Mouse (Mus musculus) testis, adult 2 months (tissue): ENCODE results near the gene Cc2d2b.

Source experiments
- CTCF ChIP-seq: fragments of 200-500 bp; IDR thresholded peaks from 2 replicates; pipeline ENCODE4 v1.5.1; 2012; ENCODE audit warnings: low read depth, mild to moderate bottlenecking, inconsistent platforms, low read length, moderate library complexity; ENCODE audit not compliant: control insufficient read depth, insufficient read depth, insufficient replicate concordance
- POLR2A ChIP-seq: fragments of 200-500 bp; IDR thresholded peaks from 2 replicates; pipeline ENCODE4 v1.6.1; 2012; ENCODE audit warnings: low read depth, mild to moderate bottlenecking, inconsistent platforms, low read length, moderate library complexity; ENCODE audit not compliant: control insufficient read depth

DNA sequence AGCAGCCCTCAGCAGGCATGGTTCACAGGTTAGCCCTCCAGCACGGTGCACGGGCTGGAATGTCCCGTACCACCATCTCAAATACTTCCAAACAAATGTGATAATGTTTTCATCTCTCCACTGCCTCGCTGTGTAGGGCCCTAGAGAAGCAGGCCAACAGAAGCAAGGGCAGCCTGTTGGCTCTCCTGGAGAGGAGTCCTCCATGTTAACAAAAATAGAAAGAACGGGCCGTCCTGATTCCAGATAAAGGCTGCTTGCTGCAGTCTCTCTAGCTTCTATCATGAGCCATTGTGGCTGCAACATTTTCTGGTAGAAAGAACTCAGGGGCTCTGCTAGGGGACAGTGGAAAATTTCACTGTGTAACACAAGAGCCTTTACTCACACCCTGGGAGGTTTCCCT lies 31.6 kb upstream of the Cc2d2b start:
- TF ChIP-seq POLR2A (no peak), CTCF (no peak)
